Mouse (Mus musculus): ENCODE data around the gene Gnao1.

DNA sequence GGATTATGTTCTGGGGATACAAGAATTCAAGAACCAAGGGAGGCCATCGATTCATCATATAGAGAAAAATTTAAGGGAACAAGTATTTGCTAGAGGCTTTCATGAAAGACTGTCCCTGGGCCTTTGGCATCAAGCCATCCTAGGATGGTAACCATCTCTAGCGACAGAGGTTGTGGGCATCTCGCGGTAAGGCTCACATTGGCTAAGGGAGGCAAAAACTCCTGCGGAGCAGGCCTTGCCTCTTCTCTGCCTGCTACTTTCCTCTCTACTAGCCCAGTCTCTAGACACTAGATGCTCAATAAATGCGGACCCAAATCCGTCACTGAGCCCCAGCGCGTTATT, at the start of gene Gnao1:
- TF ChIP-seq CTCF (IDR thresholded peaks at IDR 0.05; ENCODE audit: borderline replicate concordance, insufficient read depth, low read length) (no peak), POLR2A (IDR thresholded peaks at IDR 0.05; ENCODE audit: low read depth, low read length) (no peak)
